Mouse (Mus musculus): Measurements from ENCODE around the gene Cop1.
A peak's percentile ranks its signal among the peaks of the same experiment; 100 is the strongest.

Gene Cop1

DNA sequence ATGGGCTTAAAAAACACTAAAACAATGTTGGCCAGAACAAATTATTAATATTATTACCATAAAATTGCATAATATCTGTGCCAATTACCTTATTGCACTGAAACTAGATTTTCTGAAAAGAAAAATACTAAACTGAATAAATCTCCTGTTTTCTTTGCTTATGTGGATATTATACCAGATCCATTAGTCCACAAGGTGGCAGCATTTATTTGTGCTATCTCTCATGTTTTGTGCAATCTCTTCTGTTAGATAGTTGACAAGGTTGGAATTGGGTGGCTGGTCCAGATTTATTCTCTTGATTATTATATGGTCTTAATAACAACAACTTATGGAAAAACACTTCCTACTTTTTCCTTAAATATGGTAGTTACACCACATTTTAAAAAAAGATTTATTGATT is 58.1 kb downstream of the Cop1 start:
- DNase-seq (ENCODE audit: low read depth), result peak; percentile 8

DNA sequence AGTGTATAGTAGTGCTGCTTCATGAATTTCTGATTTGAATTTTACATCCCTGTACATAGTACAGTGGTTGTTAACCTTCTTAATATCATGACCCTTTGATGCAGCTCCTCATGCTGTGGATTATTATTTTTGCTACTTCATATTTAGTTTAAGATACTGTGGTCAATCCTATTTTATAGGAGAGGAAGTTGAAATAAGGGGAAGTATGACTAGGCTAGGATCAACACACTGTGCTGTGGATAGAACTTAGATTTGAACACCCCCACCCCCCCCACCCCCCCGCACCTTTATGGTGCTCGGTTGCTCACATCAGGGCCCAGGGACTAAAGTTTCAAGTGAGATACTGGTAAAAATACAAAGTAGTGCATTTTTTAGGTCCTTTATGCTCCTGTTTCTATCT is 58.7 kb downstream of the Cop1 start:
- no peak for DNase-seq (ENCODE audit: low read depth)

DNA sequence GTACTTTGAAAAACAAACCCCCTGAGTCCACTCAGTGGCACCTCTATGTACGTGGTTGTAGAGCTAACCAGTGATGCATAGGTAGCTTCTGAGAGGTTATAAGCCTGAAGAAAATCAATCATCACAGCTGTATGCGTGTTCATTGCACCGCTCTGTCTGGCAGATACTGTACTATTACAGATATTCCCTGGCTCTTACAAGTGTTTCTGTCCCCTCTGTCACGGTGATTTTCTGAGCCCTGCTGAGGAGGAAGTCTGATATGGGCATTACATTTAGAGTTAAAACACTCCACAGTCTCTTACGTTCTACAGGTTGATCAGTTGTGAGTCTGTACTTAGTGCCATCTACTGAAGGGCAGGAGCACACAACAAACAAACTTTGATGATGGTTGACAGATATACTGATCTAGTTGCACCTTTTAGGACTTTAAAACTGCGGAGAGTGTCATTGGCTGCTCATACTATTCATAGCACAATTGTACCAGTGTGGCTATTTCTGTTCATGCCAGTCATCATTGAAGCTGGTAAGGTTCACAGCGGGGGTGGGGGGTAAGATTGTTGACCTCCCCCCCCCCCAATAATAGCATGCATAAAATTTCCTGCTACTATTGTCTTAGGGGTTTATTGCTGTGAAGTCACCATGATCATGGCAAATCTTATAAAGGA is 69.4 kb downstream of the Cop1 start:
- DNase-seq (ENCODE audit: low read depth), result no peak

DNA sequence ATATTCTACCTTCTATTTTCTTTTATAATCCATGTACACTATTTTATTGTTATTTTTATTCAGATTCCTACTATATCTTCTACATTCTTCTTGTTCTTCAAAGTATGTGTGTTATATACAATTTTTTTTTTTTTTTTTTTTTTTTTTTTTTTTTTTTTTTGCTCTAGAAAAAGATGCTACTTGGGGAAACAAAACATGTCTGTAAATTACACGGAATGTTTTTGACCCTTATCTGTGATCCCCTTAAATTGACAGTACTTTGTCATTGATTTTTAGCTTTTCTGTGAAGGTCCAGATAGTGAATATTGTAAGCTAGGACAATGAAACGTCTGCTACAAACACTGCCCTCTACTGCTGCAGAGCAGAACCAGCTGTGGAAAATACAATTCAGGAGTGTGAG is 81.5 kb downstream of the Cop1 start:
- DNase-seq (ENCODE audit: low read depth), result no peak

DNA sequence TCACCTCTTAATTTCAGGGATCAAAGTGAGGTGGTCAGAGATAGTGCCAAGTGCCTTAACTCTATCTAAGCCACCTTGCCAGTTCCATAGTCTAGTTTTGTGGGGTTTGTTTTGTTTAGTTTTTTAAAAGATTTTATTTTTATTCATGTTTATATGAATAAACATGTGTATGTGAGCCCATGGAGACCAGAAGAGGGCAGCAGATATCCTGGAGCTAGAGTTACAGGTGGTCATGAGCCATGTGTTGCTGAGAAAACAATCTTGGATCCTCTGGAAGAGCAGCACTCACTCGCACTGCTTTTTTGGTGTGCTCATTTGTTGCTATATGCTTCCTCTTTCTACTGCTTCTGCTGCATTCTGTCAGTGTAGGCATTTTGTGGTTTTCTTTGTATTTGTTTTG is 90.5 kb downstream of the Cop1 start:
- DNase-seq (ENCODE audit: low read depth), result peak; percentile 0

DNA sequence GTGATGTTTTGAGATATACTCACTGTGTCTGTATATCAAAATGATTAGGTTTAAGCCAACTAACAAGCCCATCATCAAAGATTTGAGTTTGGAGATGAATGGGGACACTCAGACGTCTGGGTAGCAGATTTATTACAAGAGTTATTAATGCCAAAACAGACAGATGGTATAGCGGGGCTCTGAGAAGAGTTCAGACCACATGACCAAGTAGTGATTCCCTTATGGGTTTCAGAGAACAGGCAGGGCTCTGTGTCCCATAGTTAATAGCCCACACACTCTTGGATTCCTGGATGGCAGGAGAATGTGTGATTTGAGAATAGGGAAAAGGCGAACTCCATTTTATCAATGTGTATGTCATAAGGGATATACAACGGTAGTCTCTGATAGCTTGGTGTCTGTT is 98.9 kb downstream of the Cop1 start:
- no peak for DNase-seq (ENCODE audit: low read depth)

DNA sequence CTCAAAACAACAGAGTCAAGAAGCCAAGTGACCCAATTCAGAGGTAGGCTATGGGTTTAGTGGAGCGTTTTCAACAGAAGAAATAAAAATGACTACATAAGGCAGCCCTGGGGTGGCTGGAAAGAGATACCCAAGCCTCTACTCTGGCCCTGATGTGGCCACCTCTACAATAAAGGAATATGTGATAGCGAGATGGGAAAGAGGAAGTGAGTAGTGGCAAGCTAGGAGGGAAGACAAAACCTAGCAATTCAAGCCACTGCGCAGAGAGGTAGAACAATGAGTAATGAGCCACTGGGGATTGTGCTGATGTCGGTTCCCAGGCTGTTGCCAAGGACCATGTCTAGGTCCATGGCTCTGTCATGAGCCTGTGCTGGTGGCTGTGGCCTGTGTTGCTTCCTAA is 102.0 kb downstream of the Cop1 start:
- DNase-seq (ENCODE audit: low read depth), result no peak

DNA sequence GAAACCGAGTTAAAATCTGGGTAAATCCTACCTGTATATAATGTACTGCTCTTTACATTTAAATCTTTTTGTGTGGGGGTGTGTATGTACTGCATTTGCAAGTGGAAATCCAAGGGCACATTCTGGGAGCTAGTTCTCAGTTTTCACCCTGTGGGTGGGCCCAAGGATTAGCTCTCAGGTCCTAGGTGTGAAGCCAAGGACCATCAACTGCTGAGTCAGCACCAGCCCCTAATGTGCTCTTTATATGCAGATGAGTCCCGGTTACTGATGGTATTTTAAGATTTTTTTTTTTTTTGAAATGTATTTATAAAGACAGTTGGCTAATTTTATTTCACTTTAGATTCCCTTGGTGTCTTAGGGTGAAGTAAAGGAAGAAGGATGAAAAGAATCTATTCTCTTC is 110.2 kb downstream of the Cop1 start:
- DNase-seq (ENCODE audit: low read depth), result no peak

DNA sequence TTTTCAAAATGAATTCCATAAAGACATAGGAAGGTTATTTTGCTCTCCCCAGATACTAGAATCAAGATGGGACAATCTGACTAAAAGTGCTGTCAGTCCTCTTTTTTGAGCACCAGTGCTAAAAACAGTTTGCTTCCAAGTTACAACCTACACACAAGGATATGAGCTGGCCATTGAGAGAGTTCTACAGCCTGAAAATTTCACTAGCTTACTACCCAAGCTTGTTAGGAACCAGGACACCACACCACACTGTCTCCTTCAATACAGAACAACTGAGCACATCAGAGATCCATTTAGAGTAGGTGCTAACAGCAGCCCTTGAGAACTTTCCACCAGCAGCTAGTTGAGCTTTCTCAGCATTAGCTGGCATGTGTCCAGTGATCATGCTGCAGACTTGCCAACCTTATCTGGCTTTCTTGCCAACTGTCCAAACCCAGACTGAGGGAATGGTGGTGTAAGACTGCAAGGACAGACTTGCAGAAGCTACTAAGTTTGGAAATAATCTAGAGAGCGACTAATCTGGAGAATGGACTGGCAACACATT is 123.0 kb downstream of the Cop1 start:
- DNase-seq (ENCODE audit: low read depth), result peak; percentile 52

DNA sequence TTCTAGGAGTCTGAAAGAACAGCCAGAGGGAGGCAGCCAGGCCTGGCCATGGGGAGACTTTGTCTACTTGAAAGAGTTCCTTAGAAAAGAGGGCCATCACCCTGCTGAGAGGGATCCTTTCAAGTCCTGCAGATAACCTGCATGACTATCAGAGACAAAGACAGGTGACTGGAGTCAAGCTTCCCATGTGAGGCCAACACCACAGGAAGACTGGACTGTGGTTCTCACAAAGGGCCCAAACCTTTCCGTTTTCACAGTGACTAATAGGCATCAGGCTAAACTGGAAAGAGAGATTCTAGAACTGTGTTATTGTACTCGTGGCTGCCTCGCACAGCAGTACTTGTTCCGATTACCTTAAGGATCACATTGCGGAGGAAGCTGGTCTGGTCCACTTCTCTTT is 126.6 kb downstream of the Cop1 start:
- no peak for DNase-seq (ENCODE audit: low read depth)

DNA sequence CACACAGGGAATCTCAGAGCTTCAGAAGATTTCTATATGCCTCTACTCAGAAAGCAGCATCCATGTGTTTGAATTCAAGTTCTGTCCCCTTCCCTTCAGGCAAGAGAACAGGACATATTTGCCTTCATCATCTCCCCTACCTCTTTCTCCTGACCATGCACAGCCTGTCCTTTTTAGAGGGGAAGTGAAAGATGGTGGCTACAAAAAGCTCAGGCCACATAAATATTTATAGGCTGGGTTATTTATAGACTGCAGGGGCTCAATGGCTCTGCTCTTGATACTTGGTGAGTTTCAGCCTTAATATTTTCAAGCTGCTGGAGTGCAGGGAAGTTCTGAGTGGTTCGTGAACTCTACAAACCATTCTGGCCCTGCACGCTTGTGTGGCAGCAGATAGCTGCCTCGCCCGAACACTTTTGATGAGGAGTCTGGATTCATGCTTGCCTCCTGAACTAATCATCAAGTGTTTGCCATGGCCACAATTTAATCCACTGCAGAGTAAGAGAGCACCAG is 139.8 kb downstream of the Cop1 start:
- DNase-seq (ENCODE audit: low read depth), result no peak

DNA sequence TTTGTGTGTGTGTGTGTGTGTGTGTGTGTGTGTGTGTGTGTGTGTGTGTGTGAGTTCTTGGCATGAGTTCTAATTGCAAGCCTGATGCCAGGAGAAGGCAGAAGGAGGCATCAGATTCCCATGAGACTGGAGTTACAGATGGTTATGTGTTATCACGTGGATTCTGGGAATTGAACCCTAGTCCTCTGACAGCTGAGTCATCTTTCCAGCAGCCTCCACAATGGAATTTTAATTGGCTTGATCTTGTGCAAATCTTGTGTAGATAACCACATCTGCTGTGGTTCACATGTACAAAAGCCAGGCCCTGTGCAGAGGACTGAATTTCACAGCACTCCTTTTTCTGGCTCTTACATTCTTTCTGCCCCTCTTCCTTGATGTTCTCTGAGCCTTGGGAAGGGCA is 150.1 kb downstream of the Cop1 start:
- no peak for DNase-seq (ENCODE audit: low read depth)

DNA sequence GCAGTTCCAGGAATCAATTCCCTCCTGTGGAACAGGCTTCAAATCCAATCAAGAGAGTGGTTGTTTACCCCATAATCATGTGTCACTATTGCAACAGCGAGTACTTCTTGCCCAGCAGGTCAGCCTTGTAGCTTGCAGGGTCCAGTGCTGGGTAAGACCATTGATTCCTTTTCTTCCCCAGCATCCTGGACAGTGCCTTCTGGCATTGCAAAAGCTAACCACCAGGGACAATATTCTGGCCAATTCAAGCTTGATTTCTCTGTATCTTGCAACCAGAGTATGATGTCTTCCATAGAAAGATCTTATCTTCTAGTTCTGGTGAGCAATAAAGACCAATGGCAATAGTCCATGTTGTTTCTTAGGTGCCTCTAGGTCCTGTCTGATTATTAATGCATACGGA is 150.8 kb downstream of the Cop1 start:
- no peak for DNase-seq (ENCODE audit: low read depth)

DNA sequence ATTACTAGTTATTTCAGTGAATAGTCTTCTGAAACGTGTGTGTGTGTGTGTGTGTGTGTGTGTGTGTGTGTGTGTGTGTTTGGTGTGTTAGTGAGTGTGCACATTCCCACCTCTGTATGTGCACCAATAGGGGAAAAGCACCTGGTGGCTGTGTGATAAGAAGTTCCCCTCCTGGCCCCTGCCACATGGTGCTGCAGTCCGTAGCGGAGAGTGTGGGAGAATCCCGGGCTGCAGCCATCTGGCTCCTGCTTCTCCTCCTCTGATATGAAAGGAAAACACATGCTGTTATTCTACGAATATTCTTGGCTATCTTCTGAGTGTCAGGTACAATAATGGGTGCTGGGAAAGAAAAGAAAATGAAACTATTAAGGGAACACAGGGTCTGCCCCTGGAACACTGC is 154.3 kb downstream of the Cop1 start:
- no peak for DNase-seq (ENCODE audit: low read depth)

DNA sequence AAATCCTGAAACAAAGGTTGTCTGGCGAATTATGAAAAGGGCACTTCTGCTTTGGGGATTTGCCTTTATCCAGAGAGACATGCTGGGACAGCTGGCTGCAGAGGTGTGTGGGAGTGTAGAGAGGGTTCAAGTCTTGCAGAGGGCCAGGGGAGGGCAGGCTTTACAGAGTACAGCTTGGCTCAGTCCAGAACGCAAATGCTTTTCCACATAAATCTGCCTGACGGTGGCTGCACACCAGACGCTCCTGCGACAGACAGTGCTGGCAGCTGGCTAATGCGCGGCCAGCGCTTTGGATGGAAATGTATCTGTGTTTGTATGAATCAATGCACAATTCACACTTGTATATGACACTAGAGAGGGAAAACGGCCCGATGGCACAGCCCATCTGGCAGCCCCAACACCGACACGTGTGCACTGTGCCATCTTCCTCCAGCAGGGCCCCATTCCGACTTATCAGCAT is 156.5 kb downstream of the Cop1 start:
- no peak for DNase-seq (ENCODE audit: low read depth)

DNA sequence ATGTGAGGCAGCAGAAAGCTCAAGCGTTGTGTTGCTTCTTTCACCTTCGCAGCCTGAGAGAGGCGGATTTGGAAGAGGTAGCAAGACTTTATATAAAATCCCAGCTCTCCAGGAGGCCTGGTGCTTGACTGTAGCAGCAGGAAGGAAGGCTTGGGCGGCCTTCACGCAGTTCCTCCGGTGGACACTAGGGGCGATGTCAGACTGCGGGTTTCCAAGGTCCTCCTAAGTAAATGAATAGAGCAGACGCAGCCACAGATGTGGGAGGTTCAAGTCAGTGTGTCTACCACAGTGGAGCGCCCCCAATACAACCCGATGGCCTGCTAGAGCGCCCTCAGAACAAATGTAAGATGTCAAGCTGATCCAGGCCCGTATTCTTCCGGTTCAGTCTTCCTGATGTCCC is 157.9 kb downstream of the Cop1 start:
- DNase-seq (ENCODE audit: low read depth), result no peak

DNA sequence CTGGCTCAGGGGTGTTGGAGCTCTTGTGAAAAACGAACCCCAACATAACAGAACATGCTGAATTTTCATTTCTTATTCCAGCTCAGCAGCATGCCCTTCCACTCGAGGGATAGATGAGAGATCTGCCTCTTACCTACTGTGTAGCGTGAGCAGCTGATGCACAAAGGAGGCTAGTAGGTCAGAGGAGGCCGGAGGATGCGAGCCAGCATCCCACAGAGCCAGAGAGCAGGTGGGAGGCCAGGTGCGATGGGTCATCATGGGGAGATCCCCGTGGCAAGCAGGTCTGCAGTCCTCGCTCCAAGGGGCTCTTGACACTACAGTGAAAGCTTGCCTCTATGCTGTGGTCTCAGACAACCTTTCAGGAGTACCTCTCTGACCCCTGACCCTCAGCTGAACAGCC is 160.5 kb downstream of the Cop1 start:
- DNase-seq (ENCODE audit: low read depth), result no peak

DNA sequence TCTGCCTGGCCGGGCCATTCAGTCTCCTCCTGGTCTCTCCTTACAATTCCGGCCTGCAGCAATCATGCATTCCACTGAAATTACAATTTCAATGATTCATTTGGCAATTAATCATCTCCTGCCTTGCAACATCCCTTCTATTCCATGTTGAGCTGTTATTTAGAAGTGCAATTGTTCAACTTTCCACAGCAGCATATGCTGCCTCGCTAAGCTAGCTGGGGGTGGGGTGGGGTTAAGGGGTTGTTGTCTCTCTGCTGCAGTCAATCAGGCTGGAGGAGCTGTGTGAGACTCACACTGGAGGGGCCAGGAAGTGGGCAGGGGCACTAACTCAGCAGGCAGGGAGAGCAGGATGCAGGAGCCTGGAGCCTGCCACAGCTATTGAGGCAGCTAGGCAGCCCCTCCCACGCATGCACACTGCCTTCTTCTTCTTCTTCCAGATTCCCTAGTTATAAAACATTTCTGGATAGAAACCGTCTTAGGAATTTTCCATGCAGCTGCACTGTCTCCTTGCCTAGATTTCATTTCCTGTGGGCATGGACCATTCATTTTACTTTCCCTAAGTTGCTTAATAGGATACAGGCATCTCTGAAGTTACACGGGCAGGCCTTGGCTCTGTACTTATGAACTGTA is 161.1 kb downstream of the Cop1 start:
- peak; percentile 45 for DNase-seq (ENCODE audit: low read depth)

DNA sequence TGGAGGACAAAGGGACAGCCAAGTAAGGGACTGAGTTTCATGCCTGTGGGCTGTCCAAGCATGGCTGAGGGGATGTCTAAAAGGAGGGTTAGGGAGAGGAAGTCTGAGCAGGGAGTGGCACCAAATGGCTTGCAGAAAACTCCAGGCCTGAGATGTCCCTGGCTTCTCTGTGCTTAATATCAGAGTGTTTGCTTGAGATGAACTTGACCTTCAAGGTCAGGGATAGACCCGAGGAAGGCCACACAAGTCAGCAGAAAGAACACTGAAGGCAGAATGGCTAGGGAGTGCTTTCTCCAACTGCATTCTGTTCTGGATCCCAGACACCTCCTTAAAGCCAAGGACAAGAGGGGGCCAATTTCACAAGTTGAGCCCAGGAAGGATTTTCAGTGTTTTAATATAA is 161.8 kb downstream of the Cop1 start:
- no peak for DNase-seq (ENCODE audit: low read depth)

DNA sequence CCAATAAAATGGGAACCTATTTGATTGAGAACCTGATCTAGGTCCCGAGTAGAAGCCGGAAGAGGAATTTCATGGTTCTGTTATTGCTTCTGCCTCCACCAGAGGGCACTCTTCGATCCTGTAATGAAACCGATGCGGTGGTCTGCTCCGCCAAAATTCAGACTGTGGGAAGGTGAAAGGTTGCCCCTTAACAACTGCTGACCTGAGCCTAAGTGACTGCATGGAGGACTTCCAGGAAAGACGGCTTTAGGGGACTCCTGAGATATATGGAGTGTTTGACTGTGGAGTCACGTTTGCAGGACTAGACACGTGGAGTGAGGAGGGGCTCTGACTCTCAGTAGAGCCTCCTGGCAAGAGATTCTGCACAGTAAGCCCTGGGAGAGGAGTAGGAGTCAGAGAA is 164.4 kb downstream of the Cop1 start:
- DNase-seq (ENCODE audit: low read depth), result no peak
